Mouse (Mus musculus): Measurements from ENCODE around the gene Foxk1. TPM values are rescaled to one million over a fixed set of nuclear protein-coding genes. Genes with fewer than 3 reads are reported as not detected.

Foxk1 gene
- total RNA-seq, 1 experiment = 10.7 TPM

GRCm38 (mm10) chr5:142412678-142413385 lies 11.5 kb downstream of the Foxk1 start:
- no peak for TF ChIP-seq ZC3H11A (IDR thresholded peaks at IDR 0.05; ENCODE audit: borderline replicate concordance, low read depth, low read length)
- TF ChIP-seq HCFC1 (IDR thresholded peaks at IDR 0.05; ENCODE audit: borderline replicate concordance, insufficient read depth, low read length) = no peak
- TF ChIP-seq ZNF384 (IDR thresholded peaks at IDR 0.05; ENCODE audit: low read depth, low read length) = no peak
- no peak for TF ChIP-seq CHD2 (IDR thresholded peaks at IDR 0.05; ENCODE audit: low read depth, low read length)
- no peak for TF ChIP-seq MAFK (IDR thresholded peaks at IDR 0.05; ENCODE audit: insufficient read depth, low read depth, low read length)
- no peaks in the 10 kb centered on the region for H3K9me3 ChIP-seq (ENCODE audit: control insufficient read depth, insufficient read depth, low read depth, low read length)
- H3K4me1 ChIP-seq (ENCODE audit: control insufficient read depth in 2 of 2, insufficient read depth in 2 of 2, low read length in 2 of 2, poor library complexity in 1 of 2) = peaks cover 0 to 40% of the 10 kb centered on the region in 2 experiments; a peak in 2 of 4 replicates
- no peak overlapping the region for H3K27ac ChIP-seq (ENCODE audit: insufficient read depth, low read depth, low read length, poor library complexity, severe bottlenecking)
- no peak for DNase-seq (ENCODE audit: low read depth, low spot score)
- H3K9ac ChIP-seq (ENCODE audit: insufficient read depth, low read depth, low read length, poor library complexity, severe bottlenecking) = no peak overlapping the region
- peaks cover 12% of the 10 kb centered on the region; the same call in 1 of the 2 replicates for H3K36me3 ChIP-seq (ENCODE audit: control insufficient read depth, insufficient read depth, low read length, poor library complexity, severe bottlenecking)
- no peak overlapping the region for H3K4me3 ChIP-seq (ENCODE audit: insufficient read depth in 1 of 2, low read depth in 1 of 2, low read length in 2 of 2, poor library complexity in 1 of 2, severe bottlenecking in 1 of 2)
- in situ Hi-C loops (cut with MboI; ENCODE audit: low sequenced_read_pairs in 2 of 2, unreplicated experiment in 2 of 2) = no loop called here

GRCm38 (mm10) chr5:142413723-142414445 lies 12.6 kb downstream of the Foxk1 start:
- in situ Hi-C loops (cut with MboI; ENCODE audit: low sequenced_read_pairs in 2 of 2, unreplicated experiment in 2 of 2) = no loop called here
- Histone ChIP-seq H3K4me1 (ENCODE audit: control insufficient read depth in 2 of 2, insufficient read depth in 2 of 2, low read length in 2 of 2, poor library complexity in 1 of 2) (peaks cover 0 to 33% of the 10 kb centered on the region in 2 experiments; a peak in 2 of 4 replicates), H3K4me3 (ENCODE audit: insufficient read depth in 1 of 2, low read depth in 1 of 2, low read length in 2 of 2, poor library complexity in 1 of 2, severe bottlenecking in 1 of 2) (no peak overlapping the region), H3K9ac (ENCODE audit: insufficient read depth, low read depth, low read length, poor library complexity, severe bottlenecking) (no peak overlapping the region), H3K9me3 (ENCODE audit: control insufficient read depth, insufficient read depth, low read depth, low read length) (no peaks in the 10 kb centered on the region), H3K36me3 (ENCODE audit: control insufficient read depth, insufficient read depth, low read length, poor library complexity, severe bottlenecking) (peaks cover 12% of the 10 kb centered on the region; the same call in 1 of the 2 replicates), H3K27ac (ENCODE audit: insufficient read depth, low read depth, low read length, poor library complexity, severe bottlenecking) (no peak overlapping the region)
- no peak for TF ChIP-seq MAFK (IDR thresholded peaks at IDR 0.05; ENCODE audit: insufficient read depth, low read depth, low read length)
- TF ChIP-seq ZNF384 (IDR thresholded peaks at IDR 0.05; ENCODE audit: low read depth, low read length) = no peak
- no peak for TF ChIP-seq HCFC1 (IDR thresholded peaks at IDR 0.05; ENCODE audit: borderline replicate concordance, insufficient read depth, low read length)
- no peak for TF ChIP-seq CHD2 (IDR thresholded peaks at IDR 0.05; ENCODE audit: low read depth, low read length)
- no peak for TF ChIP-seq ZC3H11A (IDR thresholded peaks at IDR 0.05; ENCODE audit: borderline replicate concordance, low read depth, low read length)
- no peak for DNase-seq (ENCODE audit: low read depth, low spot score)

GRCm38 (mm10) chr5:142415401-142415800 lies 14.1 kb downstream of the Foxk1 start:
- in situ Hi-C loops (cut with MboI; ENCODE audit: low sequenced_read_pairs in 2 of 2, unreplicated experiment in 2 of 2) = no loop called here
- Histone ChIP-seq H3K4me3 (ENCODE audit: insufficient read depth in 1 of 2, low read depth in 1 of 2, low read length in 2 of 2, poor library complexity in 1 of 2, severe bottlenecking in 1 of 2) (no peak overlapping the region), H3K9ac (ENCODE audit: insufficient read depth, low read depth, low read length, poor library complexity, severe bottlenecking) (no peak overlapping the region), H3K4me1 (ENCODE audit: control insufficient read depth in 2 of 2, insufficient read depth in 2 of 2, low read length in 2 of 2, poor library complexity in 1 of 2) (peaks cover 0 to 28% of the 10 kb centered on the region in 2 experiments; a peak in 2 of 4 replicates), H3K9me3 (ENCODE audit: control insufficient read depth, insufficient read depth, low read depth, low read length) (no peaks in the 10 kb centered on the region), H3K27ac (ENCODE audit: insufficient read depth, low read depth, low read length, poor library complexity, severe bottlenecking) (no peak overlapping the region), H3K36me3 (ENCODE audit: control insufficient read depth, insufficient read depth, low read length, poor library complexity, severe bottlenecking) (peaks cover 19% of the 10 kb centered on the region; the same call in 1 of the 2 replicates)
- TF ChIP-seq HCFC1 (IDR thresholded peaks at IDR 0.05; ENCODE audit: borderline replicate concordance, insufficient read depth, low read length) (no peak), CHD2 (IDR thresholded peaks at IDR 0.05; ENCODE audit: low read depth, low read length) (no peak), MAFK (IDR thresholded peaks at IDR 0.05; ENCODE audit: insufficient read depth, low read depth, low read length) (no peak), ZNF384 (IDR thresholded peaks at IDR 0.05; ENCODE audit: low read depth, low read length) (no peak), ZC3H11A (IDR thresholded peaks at IDR 0.05; ENCODE audit: borderline replicate concordance, low read depth, low read length) (no peak)
- DNase-seq (ENCODE audit: low read depth, low spot score) = no peak

- no peak for TF ChIP-seq CHD2 (IDR thresholded peaks at IDR 0.05; ENCODE audit: low read depth, low read length)
- no peaks in the 10 kb centered on the region for H3K9me3 ChIP-seq (ENCODE audit: control insufficient read depth, insufficient read depth, low read depth, low read length)
- no peak overlapping the region for H3K27ac ChIP-seq (ENCODE audit: insufficient read depth, low read depth, low read length, poor library complexity, severe bottlenecking)
Measured at GRCm38 (mm10) chr5:142416070-142416775, 14.9 kb downstream of the Foxk1 start.

More at GRCm38 (mm10) chr5:142416070-142416775, 14.9 kb downstream of the Foxk1 start:
- DNase-seq (ENCODE audit: low read depth, low spot score) = no peak
- Histone ChIP-seq H3K4me3 (ENCODE audit: insufficient read depth in 1 of 2, low read depth in 1 of 2, low read length in 2 of 2, poor library complexity in 1 of 2, severe bottlenecking in 1 of 2) (no peak overlapping the region; a peak in 1 of 4 replicates), H3K4me1 (ENCODE audit: control insufficient read depth in 2 of 2, insufficient read depth in 2 of 2, low read length in 2 of 2, poor library complexity in 1 of 2) (peaks cover 0 to 23% of the 10 kb centered on the region in 2 experiments; a peak in 2 of 4 replicates), H3K9ac (ENCODE audit: insufficient read depth, low read depth, low read length, poor library complexity, severe bottlenecking) (no peak overlapping the region), H3K36me3 (ENCODE audit: control insufficient read depth, insufficient read depth, low read length, poor library complexity, severe bottlenecking) (peaks cover 21% of the 10 kb centered on the region; the same call in 1 of the 2 replicates)
- in situ Hi-C loops (cut with MboI; ENCODE audit: low sequenced_read_pairs in 2 of 2, unreplicated experiment in 2 of 2) = no loop called here
